Mouse (Mus musculus): ENCODE measurements around the gene Chga. TPM values are rescaled to one million over a fixed set of nuclear protein-coding genes. Genes with fewer than 3 reads are reported as not detected.

The Chga gene
- polyA plus RNA-seq, 1 experiment = not detected

- TF ChIP-seq POLR2A (IDR thresholded peaks at IDR 0.05; ENCODE audit: borderline replicate concordance, low read depth, low read length) (no peak), CTCF (IDR thresholded peaks at IDR 0.05; ENCODE audit: low read depth, low read length) (no peak)
- Histone ChIP-seq H3K4me1 (ENCODE audit: control insufficient read depth, insufficient read depth, low read length) (no peaks in the 10 kb centered on the region), H3K27ac (ENCODE audit: insufficient read depth, low read depth, low read length) (no peak overlapping the region), H3K4me3 (ENCODE audit: insufficient read depth, low read length) (no peak overlapping the region)
Observed at GRCm38 (mm10) chr12:102607066-102607465, 52.3 kb downstream of the Chga start.

GRCm38 (mm10) chr12:102607808-102608517, 53.2 kb downstream of the Chga start:
- no peaks in the 10 kb centered on the region for H3K4me1 ChIP-seq (ENCODE audit: control insufficient read depth, insufficient read depth, low read length)
- TF ChIP-seq CTCF (IDR thresholded peaks at IDR 0.05; ENCODE audit: low read depth, low read length) (no peak), POLR2A (IDR thresholded peaks at IDR 0.05; ENCODE audit: borderline replicate concordance, low read depth, low read length) (no peak)
- H3K4me3 ChIP-seq (ENCODE audit: insufficient read depth, low read length) = no peak overlapping the region
- no peak overlapping the region for H3K27ac ChIP-seq (ENCODE audit: insufficient read depth, low read depth, low read length)

- no peak overlapping the region for H3K27ac ChIP-seq (ENCODE audit: insufficient read depth, low read depth, low read length)
- no peak for TF ChIP-seq CTCF (IDR thresholded peaks at IDR 0.05; ENCODE audit: low read depth, low read length)
- no peak for TF ChIP-seq POLR2A (IDR thresholded peaks at IDR 0.05; ENCODE audit: borderline replicate concordance, low read depth, low read length)
- no peaks in the 10 kb centered on the region for H3K4me1 ChIP-seq (ENCODE audit: control insufficient read depth, insufficient read depth, low read length)
- no peak overlapping the region for H3K4me3 ChIP-seq (ENCODE audit: insufficient read depth, low read length)
Observed at GRCm38 (mm10) chr12:102610927-102611326, 56.2 kb downstream of the Chga start.

GRCm38 (mm10) chr12:102612431-102612830, 57.7 kb downstream of the Chga start:
- TF ChIP-seq POLR2A (IDR thresholded peaks at IDR 0.05; ENCODE audit: borderline replicate concordance, low read depth, low read length) = no peak
- no peak overlapping the region for H3K4me3 ChIP-seq (ENCODE audit: insufficient read depth, low read length)

GRCm38 (mm10) chr12:102613411-102613810, 58.6 kb downstream of the Chga start:
- H3K4me1 ChIP-seq (ENCODE audit: control insufficient read depth, insufficient read depth, low read length) = 0 out of 2 replicates have a peak, but pooled peaks cover 2% of the 10 kb centered on the region
- TF ChIP-seq CTCF (IDR thresholded peaks at IDR 0.05; ENCODE audit: low read depth, low read length) (no peak), POLR2A (IDR thresholded peaks at IDR 0.05; ENCODE audit: borderline replicate concordance, low read depth, low read length) (no peak)
- no peak overlapping the region for H3K4me3 ChIP-seq (ENCODE audit: insufficient read depth, low read length)
- no peak overlapping the region for H3K27ac ChIP-seq (ENCODE audit: insufficient read depth, low read depth, low read length)

More at GRCm38 (mm10) chr12:102612431-102612830, 57.7 kb downstream of the Chga start:
- Histone ChIP-seq H3K27ac (ENCODE audit: insufficient read depth, low read depth, low read length) (no peak overlapping the region), H3K4me1 (ENCODE audit: control insufficient read depth, insufficient read depth, low read length) (0 out of 2 replicates have a peak, but pooled peaks cover 2% of the 10 kb centered on the region)

Other genes starting within 250 kb of the Chga start
- 1,528 and 1,623 TPM in 2 replicates for gene Lgmn, start 115.2 kb upstream of the Chga start, polyA plus RNA-seq (2012; ENCODE audit: insufficient read depth, insufficient read length, missing spikeins)
- 28.1 and 30.3 TPM in 2 replicates for gene Golga5, start 85.8 kb upstream of the Chga start, polyA plus RNA-seq (2012; ENCODE audit: insufficient read depth, insufficient read length, missing spikeins)
- 23.5 and 28.0 TPM in 2 replicates for gene Itpk1, start 150.0 kb downstream of the Chga start, polyA plus RNA-seq (2012; ENCODE audit: insufficient read depth, insufficient read length, missing spikeins)
- 1.3 TPM in 1 of 2 replicates, not detected in the other for gene Moap1, start 188.7 kb downstream of the Chga start, polyA plus RNA-seq (2012; ENCODE audit: insufficient read depth, insufficient read length, missing spikeins)
- 8.0 and 8.1 TPM in 2 replicates for gene Tmem251, start 188.8 kb downstream of the Chga start, polyA plus RNA-seq (2012; ENCODE audit: insufficient read depth, insufficient read length, missing spikeins)
- gene Gm28051, start 202.8 kb downstream of the Chga start, polyA plus RNA-seq (2012; ENCODE audit: insufficient read depth, insufficient read length, missing spikeins) = not detected in 2 replicates
- gene Gon7, start 202.8 kb downstream of the Chga start, polyA plus RNA-seq (2012; ENCODE audit: insufficient read depth, insufficient read length, missing spikeins) = 9.9 and 14.3 TPM in 2 replicates
- gene Ubr7, start 203.0 kb downstream of the Chga start, polyA plus RNA-seq (2012; ENCODE audit: insufficient read depth, insufficient read length, missing spikeins) = 16.1 and 17.9 TPM in 2 replicates
- gene Gm20604, start 203.7 kb downstream of the Chga start, polyA plus RNA-seq (2012; ENCODE audit: insufficient read depth, insufficient read length, missing spikeins) = 5.0 and 7.7 TPM in 2 replicates